Mouse (Mus musculus) heart, embryonic 16.5 days (tissue): ENCODE data around the gene Ppfia3. TPM values are rescaled to one million over a fixed set of nuclear protein-coding genes. Genes with fewer than 3 reads are reported as not detected.
"Not testable (repeated sequence)": the region's sequence is repeated elsewhere in the genome, so short reads cannot be mapped to it uniquely, and the experiment has no call there.

Experiments used
- ATAC-seq: fragments of 200-750 bp; cut with Nextera tagmentation; replicated peaks from 2 replicates; pipeline ENCODE4 v1.8.0; 2017; ENCODE audit warnings: moderate number of reproducible peaks; ENCODE audit not compliant: insufficient read depth, low FRiP score; ENCODE audit errors: extremely low read depth
- H3K27ac ChIP-seq: fragments of 300-500 bp; sonication (generic); 2 replicates; pipeline ENCODE4 v1.5.1; 2014; ENCODE audit warnings: mild to moderate bottlenecking, low read length, control low read depth, moderate library complexity
- H3K27me3 ChIP-seq: fragments of 300-500 bp; sonication (generic); 2 replicates; pipeline ENCODE4 v1.6.1; 2014; ENCODE audit warnings: low read length, mixed read lengths; ENCODE audit not compliant: control insufficient read depth, insufficient read depth
- H3K36me3 ChIP-seq: fragments of 300-500 bp; sonication (generic); 2 replicates; pipeline ENCODE4 v1.6.1; 2014; ENCODE audit not compliant: control insufficient read depth, insufficient read depth
- H3K4me1 ChIP-seq: fragments of 300-500 bp; sonication (generic); 2 replicates; pipeline ENCODE4 v1.6.1; 2014; ENCODE audit warnings: low read length, mixed read lengths; ENCODE audit not compliant: control insufficient read depth, insufficient read depth
- H3K4me2 ChIP-seq: fragments of 300-500 bp; sonication (generic); 2 replicates; pipeline ENCODE4 v1.6.1; 2014; ENCODE audit warnings: low read depth, mild to moderate bottlenecking, control low read depth, low read length
- H3K4me3 ChIP-seq: fragments of 300-500 bp; sonication (generic); 2 replicates; pipeline ENCODE4 v1.5.1; 2014; ENCODE audit warnings: mild to moderate bottlenecking, control low read depth, low read length
- H3K9ac ChIP-seq: fragments of 300-500 bp; sonication (generic); 2 replicates; pipeline ENCODE4 v1.6.1; 2014; ENCODE audit warnings: low read length, control low read depth
- H3K9me3 ChIP-seq: fragments of 300-500 bp; sonication (generic); replicated peaks from 2 replicates; pipeline ENCODE4 v1.6.1; 2016; ENCODE audit warnings: low read length; ENCODE audit not compliant: control insufficient read depth
- WGBS: fragments of 180-500 bp; shearing (Covaris S2); extraction: QIAGEN DNeasy Blood & Tissue Kit; methylation state at CpG from one replicate; pipeline ENCODE4 v1.1.7; 2014; 5-methylcytosine and 5-hydroxymethylcytosine counted together
- polyA plus RNA-seq: library from polyadenylated mRNA; unstranded; fragments of >200 nt; fragmentation: Nextera tagmentation; extraction: Ambion mirVana; gene quantifications from 2 replicates; pipeline ENCODE4 v1.2.1, GENCODE M21; 2015

Ppfia3 gene
- polyA plus RNA-seq, 1 experiment from 2014 or later = 1.5 TPM

DNA sequence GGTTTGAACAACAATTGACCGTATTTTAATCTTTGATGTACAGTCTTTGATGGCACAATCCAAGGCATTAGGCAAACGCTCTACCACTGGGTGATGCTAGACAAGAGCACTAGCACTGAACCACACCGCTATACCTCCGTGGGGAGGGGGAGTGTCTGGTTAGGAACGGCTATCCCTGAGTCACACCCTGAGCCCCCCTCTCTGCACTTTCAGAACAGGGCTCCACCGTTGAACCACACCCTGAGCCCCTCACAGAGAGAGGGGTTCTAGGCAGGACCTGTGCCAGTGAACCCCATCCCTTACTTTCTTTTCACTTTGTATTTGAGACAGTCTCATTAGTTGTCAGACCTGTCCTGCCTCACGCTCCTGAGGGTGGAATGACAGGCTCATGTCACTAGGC is 41.5 kb upstream of the Ppfia3 start:
- peaks cover 76% of the 10 kb centered on the region for H3K27me3 ChIP-seq
- no peak overlapping the region for H3K4me3 ChIP-seq
- no peak overlapping the region for H3K27ac ChIP-seq
- WGBS = 66% methylated on average over 7 of the region's 7 CpGs
- H3K36me3 ChIP-seq = no peaks in the 10 kb centered on the region
- H3K4me2 ChIP-seq = no peak overlapping the region
- no peak for ATAC-seq
- H3K9me3 ChIP-seq = no peaks in the 10 kb centered on the region
- H3K4me1 ChIP-seq = peaks cover 15% of the 10 kb centered on the region
- no peak overlapping the region for H3K9ac ChIP-seq

DNA sequence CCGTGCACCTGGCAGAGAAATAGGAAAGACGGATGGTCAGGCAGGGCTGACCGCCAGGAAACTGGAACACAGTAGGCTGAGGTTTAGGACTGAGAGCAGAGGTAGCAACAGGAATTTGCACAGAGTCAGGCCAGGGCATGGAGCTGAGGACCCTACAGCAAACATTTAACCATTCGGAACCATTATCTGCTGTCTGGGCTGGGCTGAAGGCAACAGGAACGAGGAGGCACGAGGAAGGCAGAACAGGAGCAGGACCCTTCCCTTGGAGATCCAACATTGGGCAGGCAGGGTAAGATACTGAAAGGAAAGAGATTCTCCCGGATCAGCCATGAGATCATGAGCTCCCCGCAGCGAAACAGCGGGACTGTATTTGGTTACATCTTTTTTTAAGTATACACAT is 41.0 kb upstream of the Ppfia3 start:
- Histone ChIP-seq H3K27ac (no peak overlapping the region), H3K27me3 (peaks cover 71% of the 10 kb centered on the region), H3K9me3 (no peaks in the 10 kb centered on the region), H3K4me2 (no peak overlapping the region), H3K9ac (no peak overlapping the region), H3K36me3 (no peaks in the 10 kb centered on the region), H3K4me3 (no peak overlapping the region), H3K4me1 (peaks cover 11% of the 10 kb centered on the region)
- WGBS = 75% methylated on average over 10 of the region's 10 CpGs
- ATAC-seq = no peak

DNA sequence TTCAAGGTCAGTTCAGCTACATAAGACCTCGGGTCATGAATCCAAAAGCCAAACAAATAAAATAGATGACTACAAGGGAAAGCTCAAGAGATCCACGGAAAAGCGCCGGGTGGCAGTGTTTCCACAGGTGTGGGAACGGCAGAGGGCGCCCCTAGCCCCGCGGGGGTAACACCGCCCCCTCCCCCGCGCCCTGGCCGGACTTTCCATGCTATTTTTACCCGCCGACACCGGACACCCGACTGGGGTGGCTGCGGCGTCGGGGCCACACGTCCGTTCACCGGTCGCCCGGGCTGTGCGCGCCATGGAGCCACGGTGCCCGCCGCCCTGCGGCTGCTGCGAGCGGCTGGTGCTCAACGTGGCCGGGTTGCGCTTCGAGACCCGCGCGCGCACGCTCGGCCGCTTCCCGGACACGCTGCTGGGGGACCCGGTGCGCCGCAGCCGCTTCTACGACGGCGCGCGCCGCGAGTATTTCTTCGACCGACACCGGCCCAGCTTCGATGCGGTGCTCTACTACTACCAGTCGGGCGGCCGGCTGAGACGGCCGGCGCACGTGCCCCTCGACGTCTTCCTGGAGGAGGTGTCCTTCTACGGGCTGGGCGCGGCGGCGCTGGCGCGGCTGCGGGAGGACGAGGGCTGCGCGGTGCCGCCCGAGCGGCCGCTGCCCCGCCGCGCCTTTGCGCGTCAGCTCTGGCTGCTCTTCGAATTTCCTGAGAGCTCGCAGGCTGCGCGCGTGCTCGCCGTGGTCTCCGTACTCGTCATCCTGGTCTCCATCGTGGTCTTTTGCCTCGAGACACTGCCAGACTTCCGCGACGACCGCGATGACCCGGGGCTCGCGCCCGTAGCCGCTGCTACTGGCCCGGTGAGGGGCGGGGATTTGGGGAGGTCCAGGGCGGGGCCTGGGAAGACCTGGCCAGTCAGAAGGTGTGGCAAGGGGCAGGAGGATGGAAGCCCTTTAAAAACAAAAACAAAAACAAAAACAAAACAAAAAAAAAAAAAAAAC is 39.6 kb upstream of the Ppfia3 start:
- 1% methylated on average over 113 of the region's 114 CpGs for WGBS
- no peak overlapping the region for H3K27ac ChIP-seq
- peak overlapping the region; percentile 56 for H3K4me3 ChIP-seq
- no peaks in the 10 kb centered on the region for H3K9me3 ChIP-seq
- H3K27me3 ChIP-seq = peaks cover 60% of the 10 kb centered on the region
- ATAC-seq = peak; percentile 35; the same call in 1 of the 2 replicates
- H3K4me1 ChIP-seq = peaks cover 11% of the 10 kb centered on the region
- peak overlapping the region; percentile 77 for H3K4me2 ChIP-seq
- H3K9ac ChIP-seq = peak overlapping the region; percentile 51
- no peaks in the 10 kb centered on the region for H3K36me3 ChIP-seq

DNA sequence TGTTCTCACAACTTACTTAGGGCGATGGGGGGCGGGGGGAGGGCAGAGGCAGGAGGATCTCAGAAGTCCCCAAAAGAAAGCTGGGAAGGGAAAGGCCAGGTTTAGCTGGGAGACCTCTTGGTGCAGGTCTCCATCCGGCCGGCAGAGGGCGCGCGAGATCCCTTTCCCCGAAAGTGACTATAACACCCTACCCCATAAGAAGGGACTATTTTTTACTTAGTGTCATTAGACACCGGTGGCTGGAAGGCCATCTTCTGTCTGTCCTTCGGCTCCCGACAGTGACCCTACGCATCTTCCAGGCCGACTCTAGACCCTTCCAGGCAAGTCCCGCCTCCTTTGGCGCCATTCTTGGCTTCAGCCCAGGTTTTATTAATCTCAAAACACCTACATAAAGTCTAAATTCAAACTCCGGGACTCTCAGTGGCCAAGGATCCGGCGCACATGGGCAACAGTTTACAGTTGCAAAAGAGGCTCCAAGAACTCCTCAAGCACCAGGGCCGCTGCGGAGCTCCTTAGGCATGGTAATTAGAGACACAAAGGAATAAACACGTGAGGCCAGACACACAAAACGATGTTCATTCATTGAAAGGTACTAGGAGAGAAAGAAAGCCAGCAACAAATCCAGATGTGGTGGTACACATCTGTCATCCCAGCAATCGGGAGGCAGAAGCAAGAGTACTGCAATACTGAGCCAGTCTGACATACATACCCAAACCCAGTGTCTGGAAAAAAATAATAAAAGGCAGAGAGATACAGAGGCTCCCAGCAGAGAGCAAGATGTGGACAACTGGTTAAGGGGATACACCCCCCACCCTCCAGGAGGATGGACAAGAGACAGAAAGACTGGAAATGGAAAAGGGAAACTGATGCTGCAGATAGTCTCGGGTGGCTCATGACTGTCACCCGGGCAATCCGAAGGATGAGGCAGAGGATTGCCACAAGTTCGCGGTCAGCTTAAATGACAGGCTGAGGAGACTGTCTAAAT is 38.6 kb upstream of the Ppfia3 start, which contains the start of gene Kcna7:
Gene Kcna7, plus strand, starts transcription at position 563 of the 985 bp plus-strand sequence.
- WGBS = 12% methylated on average over 28 of the region's 28 CpGs
- H3K4me1 ChIP-seq = peaks cover 11% of the 10 kb centered on the region
- peak within 1 kb of the TSS; percentile 56 for H3K4me3 ChIP-seq
- H3K9ac ChIP-seq = peak within 1 kb of the TSS; percentile 52
- peak; percentile 42; the same call in 1 of the 2 replicates for ATAC-seq
- no peaks in the 10 kb centered on the region for H3K36me3 ChIP-seq
- H3K9me3 ChIP-seq = no peaks in the 10 kb centered on the region
- H3K4me2 ChIP-seq = peak within 1 kb of the TSS; percentile 77
- H3K27ac ChIP-seq = no peak within 1 kb of the TSS
- H3K27me3 ChIP-seq = peaks cover 51% of the 10 kb centered on the region

DNA sequence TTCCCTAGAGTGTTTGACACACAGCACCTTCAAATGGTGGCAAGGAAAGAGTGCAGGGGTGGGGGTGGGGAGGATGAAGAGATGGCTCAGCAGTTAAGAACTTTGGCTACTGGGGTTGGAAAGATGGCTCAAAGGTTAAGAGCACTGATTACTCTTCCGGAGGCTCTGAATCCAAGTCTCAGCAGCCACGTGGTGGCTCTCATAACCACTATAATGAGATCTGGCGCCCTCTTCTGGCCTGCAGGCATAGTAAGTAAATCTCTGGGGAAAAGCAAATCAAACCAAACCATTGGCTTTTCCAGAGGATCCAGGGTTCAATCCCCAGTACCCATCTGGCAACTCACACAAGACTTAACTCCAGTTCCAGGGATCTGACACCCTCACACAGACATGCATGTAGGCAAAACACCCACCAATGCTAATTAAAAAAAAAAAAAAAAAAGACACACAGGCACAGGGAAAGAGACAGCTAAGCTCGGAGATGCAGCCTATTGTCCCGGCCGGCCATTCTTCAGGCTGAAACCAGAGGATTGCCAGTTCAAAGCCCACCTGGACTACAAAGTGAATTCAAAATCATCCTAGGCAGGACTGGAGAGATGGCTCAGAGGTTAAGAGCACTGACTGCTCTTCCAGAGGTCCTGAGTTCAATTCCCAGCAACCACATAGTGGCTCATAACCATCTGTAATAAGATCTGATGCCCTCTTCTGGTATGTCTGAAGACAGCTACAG is 36.9 kb upstream of the Ppfia3 start:
- no peak for ATAC-seq
- Histone ChIP-seq H3K36me3 (no peaks in the 10 kb centered on the region), H3K27me3 (peaks cover 34% of the 10 kb centered on the region), H3K9me3 (no peaks in the 10 kb centered on the region), H3K4me1 (peaks cover 11% of the 10 kb centered on the region), H3K27ac (no peak overlapping the region), H3K4me2 (no peak overlapping the region), H3K9ac (no peak overlapping the region), H3K4me3 (no peak overlapping the region)
- 46% methylated on average over 6 of the region's 6 CpGs for WGBS

DNA sequence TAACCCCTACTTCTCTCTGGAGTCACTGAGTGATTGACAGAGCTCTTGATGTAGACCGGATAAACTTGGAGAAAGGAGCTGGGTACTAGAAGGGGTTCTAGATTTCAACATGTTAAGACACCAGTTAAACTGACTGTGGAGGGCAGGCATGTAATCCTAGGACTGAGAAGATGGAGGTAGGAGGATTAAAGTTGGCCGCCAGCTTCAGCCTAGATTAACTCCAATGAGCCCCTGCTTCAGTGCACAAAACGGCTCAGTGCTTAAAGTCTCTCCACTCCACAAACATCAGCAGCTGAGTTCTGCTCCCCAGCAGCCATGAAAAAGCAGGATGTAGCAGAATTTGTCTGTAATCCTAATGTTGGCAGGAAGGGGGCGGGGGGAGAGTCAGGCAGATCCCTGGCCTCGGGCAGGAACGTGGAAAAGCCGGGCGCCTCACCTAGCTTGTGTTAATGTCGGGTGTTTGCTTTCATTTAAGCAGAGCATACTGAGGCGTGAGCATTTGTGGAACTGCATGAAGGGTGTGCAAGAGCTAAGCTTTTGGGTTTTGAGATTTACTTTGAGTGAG is 34.8 kb upstream of the Ppfia3 start:
- no peak overlapping the region for H3K9ac ChIP-seq
- H3K4me1 ChIP-seq = peaks cover 10% of the 10 kb centered on the region
- no peak overlapping the region for H3K4me3 ChIP-seq
- no peak for ATAC-seq
- no peaks in the 10 kb centered on the region for H3K36me3 ChIP-seq
- no peaks in the 10 kb centered on the region for H3K9me3 ChIP-seq
- peaks cover 13% of the 10 kb centered on the region for H3K27me3 ChIP-seq
- WGBS = 65% methylated on average over 10 of the region's 10 CpGs
- H3K4me2 ChIP-seq = no peak overlapping the region
- H3K27ac ChIP-seq = no peak overlapping the region

DNA sequence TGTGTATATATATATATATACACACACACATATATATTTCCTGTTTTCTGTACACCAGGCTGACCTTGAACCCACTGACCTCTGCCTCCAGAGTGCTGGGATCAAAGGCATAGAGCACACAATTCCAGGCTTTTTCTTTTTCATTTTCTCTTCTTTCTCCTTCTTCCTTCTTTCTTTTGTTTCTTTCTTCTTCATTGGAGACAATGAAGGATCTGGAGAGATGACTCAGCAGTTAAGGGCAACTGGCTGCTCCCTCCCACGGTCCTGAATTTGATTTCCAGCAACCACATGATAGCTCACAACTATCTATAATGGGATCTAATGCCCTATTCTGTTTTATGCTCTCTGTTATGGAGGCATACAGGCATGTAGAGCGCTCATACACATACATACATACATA is 30.0 kb upstream of the Ppfia3 start:
- ATAC-seq = no peak
- Histone ChIP-seq H3K4me2 (no peak overlapping the region), H3K9ac (no peak overlapping the region), H3K4me1 (peaks cover 16% of the 10 kb centered on the region), H3K27me3 (no peaks in the 10 kb centered on the region), H3K4me3 (no peak overlapping the region), H3K36me3 (peaks cover 8% of the 10 kb centered on the region), H3K27ac (no peak overlapping the region), H3K9me3 (no peaks in the 10 kb centered on the region)
- 69% methylated on average over 2 of the region's 2 CpGs for WGBS

DNA sequence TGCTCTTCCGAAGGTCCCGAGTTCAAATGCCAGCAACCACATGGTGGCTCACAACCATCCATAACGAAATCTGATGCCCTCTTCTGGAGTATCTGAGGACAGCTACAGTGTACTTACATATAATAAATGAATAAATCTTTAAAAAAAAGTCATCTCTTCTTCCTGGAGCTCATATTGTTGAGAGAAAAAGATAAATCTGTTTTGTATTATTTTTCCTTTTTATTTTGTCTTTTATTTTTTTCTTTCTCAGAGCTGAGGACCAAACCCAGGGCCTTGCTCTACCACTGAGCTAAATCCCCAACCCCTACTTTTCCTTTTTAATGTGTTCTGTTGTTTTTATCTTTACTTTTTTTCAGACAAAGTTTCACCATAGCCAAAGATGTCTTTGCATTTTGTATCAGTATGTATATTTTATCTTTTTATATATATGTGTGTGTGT is 29.5 kb upstream of the Ppfia3 start:
- H3K36me3 ChIP-seq = peaks cover 11% of the 10 kb centered on the region
- WGBS = 7% methylated on average over 3 of the region's 3 CpGs
- H3K4me1 ChIP-seq = peaks cover 16% of the 10 kb centered on the region
- H3K4me3 ChIP-seq = peak overlapping the region; percentile 81
- peak overlapping the region; percentile 69 for H3K9ac ChIP-seq
- H3K4me2 ChIP-seq = peak overlapping the region; percentile 67
- ATAC-seq = peak; percentile 14; the same call in 1 of the 2 replicates
- peak overlapping the region; percentile 80 for H3K27ac ChIP-seq
- H3K9me3 ChIP-seq, H3K27me3 ChIP-seq: not testable (repeated sequence)
